Mouse (Mus musculus) layer of hippocampus, postnatal 14 days (tissue): ENCODE results near the gene Bcor. TPM values are rescaled to one million over a fixed set of nuclear protein-coding genes. Genes with fewer than 3 reads are reported as not detected.

Experiments used
- DNase-seq, 2 experiments: peaks; one replicate each; pipeline ENCODE4 v3.0.0; 2021 to 2022; ENCODE audit warnings: low spot score in 2 of 2, mixed read lengths in 1 of 2
- total RNA-seq, 2 experiments: library from RNA; stranded (reverse); gene quantifications; 2 replicates each; pipeline ENCODE4 v1.2.3; 2021

The Bcor gene
- total RNA-seq, 2 experiments from 2014 or later = 18.6 to 19.1 TPM

GRCm38 (mm10) chrX:12088301-12089026 lies 71.7 kb downstream of the Bcor start:
- DNase-seq = peak in 1 of 2 experiments; percentile 54

- peak in 1 of 2 experiments; percentile 28 for DNase-seq
Measured at GRCm38 (mm10) chrX:12087511-12088300, 72.4 kb downstream of the Bcor start.

GRCm38 (mm10) chrX:12086674-12087510 lies 73.3 kb downstream of the Bcor start:
- DNase-seq = peak in 1 of 2 experiments; percentile 47

- no peak for DNase-seq
Measured at GRCm38 (mm10) chrX:12085949-12086348, 74.2 kb downstream of the Bcor start.

GRCm38 (mm10) chrX:12085290-12085689 lies 74.9 kb downstream of the Bcor start:
- no peak for DNase-seq

GRCm38 (mm10) chrX:12084698-12085097 lies 75.5 kb downstream of the Bcor start:
- no peak for DNase-seq

GRCm38 (mm10) chrX:12083631-12084030 lies 76.5 kb downstream of the Bcor start:
- DNase-seq = no peak

- DNase-seq = no peak
Measured at GRCm38 (mm10) chrX:12082736-12083135, 77.4 kb downstream of the Bcor start.

- DNase-seq = no peak
Measured at GRCm38 (mm10) chrX:12082184-12082583, 78.0 kb downstream of the Bcor start.

- no peak for DNase-seq
Measured at GRCm38 (mm10) chrX:12081741-12082155, 78.4 kb downstream of the Bcor start.

GRCm38 (mm10) chrX:12080904-12081740 lies 79.0 kb downstream of the Bcor start:
- DNase-seq = no peak

- DNase-seq = peak in 1 of 2 experiments; percentile 35
Measured at GRCm38 (mm10) chrX:12080095-12080903, 79.9 kb downstream of the Bcor start.

GRCm38 (mm10) chrX:12079309-12080094 lies 80.7 kb downstream of the Bcor start:
- DNase-seq = peak in 1 of 2 experiments; percentile 15

GRCm38 (mm10) chrX:12079059-12079308 lies 81.2 kb downstream of the Bcor start:
- DNase-seq = no peak

GRCm38 (mm10) chrX:12078195-12079058 lies 81.7 kb downstream of the Bcor start:
- no peak for DNase-seq

GRCm38 (mm10) chrX:12077601-12077980 lies 82.6 kb downstream of the Bcor start:
- no peak for DNase-seq

GRCm38 (mm10) chrX:12076763-12077600 lies 83.2 kb downstream of the Bcor start:
- peak in 1 of 2 experiments; percentile 19 for DNase-seq
